16 mouse cellular contexts compared by ENCODE assay signal in the genomic region with DNA sequence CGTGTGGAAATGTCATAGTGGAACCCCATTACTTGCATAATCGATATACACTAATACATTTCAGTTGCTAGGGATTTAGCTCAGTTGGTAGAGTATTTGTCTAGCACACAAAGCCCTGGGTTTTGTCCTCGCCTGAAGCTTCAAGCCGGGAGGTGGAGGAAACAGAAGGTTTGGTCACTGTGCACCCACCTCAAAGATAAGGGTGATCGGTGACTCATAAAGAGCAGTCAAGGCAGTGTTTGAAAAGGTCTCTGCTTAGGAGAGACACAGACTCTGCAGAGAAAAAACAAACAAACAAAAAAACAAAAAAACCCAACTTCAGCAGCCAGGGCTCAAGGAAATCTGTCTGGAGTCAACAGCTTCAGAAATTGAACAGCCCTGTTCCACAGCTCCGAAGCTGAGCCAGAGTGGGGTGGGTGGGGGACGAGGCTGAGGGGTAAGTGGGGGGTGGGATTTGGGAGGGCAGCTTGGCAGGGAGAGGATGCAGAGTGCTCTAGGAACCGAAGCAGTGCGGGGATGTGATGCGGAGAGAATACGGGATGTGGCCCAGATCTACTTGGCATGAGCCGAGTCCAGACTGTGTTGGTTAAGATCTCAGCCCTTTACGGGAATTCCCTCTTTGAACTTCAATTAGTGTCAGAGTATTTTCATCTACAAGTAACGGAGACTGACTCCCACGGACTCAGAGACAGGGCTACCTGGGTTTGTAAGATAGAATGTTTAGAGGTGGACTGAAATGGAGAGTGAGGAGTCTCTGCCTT. TPM values are rescaled to one million over a fixed set of nuclear protein-coding genes. Genes with fewer than 3 reads are reported as not detected.
DNase-seq lines count a peak whose midpoint lies in the region; ATAC-seq and TF ChIP-seq lines count a peak whose summit lies in the region.
"Had no signal": no experiment of that assay in that cellular context is flagged by ENCODE, and none has a peak within 500 bp of the region (broad histone marks: within the 10 kb centered on the region; RNA-seq: fewer than 3 reads in every experiment).

No protein-coding gene starts in this region.

- no peak overlapping the region for H3K9ac ChIP-seq in forebrain, embryonic 16.5 days (replicated peaks; ENCODE audit: low read depth, low read length)
- no peak overlapping the region for H3K9ac ChIP-seq in forebrain, embryonic 12.5 days
- no peak overlapping the region for H3K9ac ChIP-seq in intestine, embryonic 14.5 days (ENCODE audit: low read length)
- H3K9ac ChIP-seq in intestine, postnatal 0 days (ENCODE audit: low read depth, low read length), result no peak overlapping the region
- no peak overlapping the region for H3K9ac ChIP-seq in liver, embryonic 16.5 days (ENCODE audit: low read depth, low read length)
- H3K9ac ChIP-seq: embryonic facial prominence, embryonic 12.5 days; midbrain, embryonic 12.5 days; neural tube, embryonic 12.5 days had no signal

- 72% methylated on average over 15 of the region's 15 CpGs for WGBS in forebrain, embryonic 16.5 days
- 84% methylated on average over 15 of the region's 15 CpGs for WGBS in forebrain, embryonic 12.5 days
- WGBS in intestine, embryonic 14.5 days, result 56% methylated on average over 15 of the region's 15 CpGs
- 60% methylated on average over 15 of the region's 15 CpGs for WGBS in intestine, postnatal 0 days
- WGBS in liver, embryonic 16.5 days (ENCODE audit: insufficient replicate concordance), result 53% methylated on average over 15 of the region's 15 CpGs

- no peak overlapping the region for H3K4me3 ChIP-seq in forebrain, embryonic 16.5 days (replicated peaks; ENCODE audit: low read length)
- H3K4me3 ChIP-seq in forebrain, embryonic 12.5 days (replicated peaks), result no peak overlapping the region
- no peak overlapping the region for H3K4me3 ChIP-seq in intestine, embryonic 14.5 days (ENCODE audit: low read depth, low read length)
- H3K4me3 ChIP-seq in intestine, postnatal 0 days (ENCODE audit: low read depth, low read length), result no peak overlapping the region
- no peak overlapping the region for H3K4me3 ChIP-seq in liver, embryonic 16.5 days (ENCODE audit: low read depth, low read length)
- H3K4me3 ChIP-seq: embryonic facial prominence, embryonic 12.5 days; midbrain, embryonic 12.5 days; neural tube, embryonic 12.5 days had no signal

- no peaks in the 10 kb centered on the region for H3K27me3 ChIP-seq in forebrain, embryonic 16.5 days (replicated peaks; ENCODE audit: control insufficient read depth, insufficient read depth, low read length)
- no peaks in the 10 kb centered on the region for H3K27me3 ChIP-seq in forebrain, embryonic 12.5 days
- H3K27me3 ChIP-seq in intestine, embryonic 14.5 days (replicated peaks; ENCODE audit: control insufficient read depth, insufficient read depth, low read length), result no peaks in the 10 kb centered on the region
- no peaks in the 10 kb centered on the region for H3K27me3 ChIP-seq in intestine, postnatal 0 days (replicated peaks; ENCODE audit: control insufficient read depth, insufficient read depth, low read length)
- no peaks in the 10 kb centered on the region for H3K27me3 ChIP-seq in liver, embryonic 16.5 days (ENCODE audit: control insufficient read depth, insufficient read depth, low read depth, low read length)
- H3K27me3 ChIP-seq: embryonic facial prominence, embryonic 12.5 days; midbrain, embryonic 12.5 days; neural tube, embryonic 12.5 days had no signal

- TF ChIP-seq CTCF in intestine, postnatal 0 days (IDR thresholded peaks at IDR 0.05; ENCODE audit: low read depth), result no peak

- no peaks in the 10 kb centered on the region for H3K36me3 ChIP-seq in forebrain, embryonic 16.5 days (ENCODE audit: control insufficient read depth, insufficient read depth)
- H3K36me3 ChIP-seq in forebrain, embryonic 12.5 days (replicated peaks), result no peaks in the 10 kb centered on the region
- H3K36me3 ChIP-seq in intestine, embryonic 14.5 days (ENCODE audit: control insufficient read depth, insufficient read depth, low read length), result no peaks in the 10 kb centered on the region
- no peaks in the 10 kb centered on the region for H3K36me3 ChIP-seq in intestine, postnatal 0 days (ENCODE audit: control insufficient read depth, insufficient read depth)
- no peaks in the 10 kb centered on the region for H3K36me3 ChIP-seq in liver, embryonic 16.5 days (ENCODE audit: control insufficient read depth, insufficient read depth)
- H3K36me3 ChIP-seq: embryonic facial prominence, embryonic 12.5 days; midbrain, embryonic 12.5 days; neural tube, embryonic 12.5 days had no signal

- H3K27ac ChIP-seq in forebrain, embryonic 16.5 days (ENCODE audit: low read length), result no peak overlapping the region
- no peak overlapping the region for H3K27ac ChIP-seq in forebrain, embryonic 12.5 days
- H3K27ac ChIP-seq in intestine, embryonic 14.5 days (ENCODE audit: low read depth), result peak overlapping the region; percentile 0; the same call in 1 of the 2 replicates
- H3K27ac ChIP-seq in intestine, postnatal 0 days (ENCODE audit: low read depth, low read length), result no peak overlapping the region
- H3K27ac ChIP-seq in liver, embryonic 16.5 days (ENCODE audit: low read length), result peak overlapping the region; percentile 14; the same call in 1 of the 2 replicates
- H3K27ac ChIP-seq: midbrain, embryonic 12.5 days; neural tube, embryonic 12.5 days had no signal

- intact Hi-C loops in left cerebral cortex, postnatal 36 days (cut with DNase I), result no loop called here

- DNase-seq in intestine, embryonic 14.5 days (ENCODE audit: low spot score), result no peak
- peak; percentile 51 for DNase-seq in MN1 (ENCODE audit: low spot score)
- DNase-seq in urinary bladder, adult 2 months (ENCODE audit: low spot score), result no peak
- DNase-seq in left cerebral cortex, postnatal 36 days (ENCODE audit: low spot score in 2 of 2), result no peak
- DNase-seq: cerebellum, adult 2 months; lung, postnatal 14 days; retina, postnatal 1 day; thymus, postnatal 25 days had no signal

- no peaks in the 10 kb centered on the region for H3K9me3 ChIP-seq in forebrain, embryonic 16.5 days (ENCODE audit: control insufficient read depth, low read length)
- no peaks in the 10 kb centered on the region for H3K9me3 ChIP-seq in forebrain, embryonic 12.5 days
- no peaks in the 10 kb centered on the region for H3K9me3 ChIP-seq in intestine, embryonic 14.5 days (ENCODE audit: control insufficient read depth, low read length)
- H3K9me3 ChIP-seq in intestine, postnatal 0 days (ENCODE audit: control insufficient read depth), result no peaks in the 10 kb centered on the region
- H3K9me3 ChIP-seq in liver, embryonic 16.5 days (replicated peaks; ENCODE audit: control insufficient read depth, low read length), result no peaks in the 10 kb centered on the region
- H3K9me3 ChIP-seq: embryonic facial prominence, embryonic 12.5 days; midbrain, embryonic 12.5 days; neural tube, embryonic 12.5 days had no signal

- no peak overlapping the region for H3K4me2 ChIP-seq in forebrain, embryonic 16.5 days (ENCODE audit: low read length)
- no peak overlapping the region for H3K4me2 ChIP-seq in forebrain, embryonic 12.5 days
- H3K4me2 ChIP-seq in intestine, embryonic 14.5 days (ENCODE audit: low read length), result no peak overlapping the region
- H3K4me2 ChIP-seq in intestine, postnatal 0 days (replicated peaks; ENCODE audit: low read depth), result no peak overlapping the region
- no peak overlapping the region for H3K4me2 ChIP-seq in liver, embryonic 16.5 days (ENCODE audit: low read depth, low read length)
- H3K4me2 ChIP-seq: embryonic facial prominence, embryonic 12.5 days; midbrain, embryonic 12.5 days; neural tube, embryonic 12.5 days had no signal

- ATAC-seq in forebrain, embryonic 16.5 days, result peak; percentile 57; the same call in 1 of the 2 replicates
- ATAC-seq in forebrain, embryonic 12.5 days (ENCODE audit: low FRiP score), result no peak
- ATAC-seq in intestine, embryonic 14.5 days (replicated peaks; ENCODE audit: low FRiP score, low TSS enrichment, low read depth), result no peak
- ATAC-seq in intestine, postnatal 0 days, result no peak
- no peak for ATAC-seq in liver, embryonic 16.5 days (ENCODE audit: low read depth)
- ATAC-seq: intestine, embryonic 16.5 days had no signal

- no peaks in the 10 kb centered on the region for H3K4me1 ChIP-seq in forebrain, embryonic 16.5 days (replicated peaks; ENCODE audit: control insufficient read depth, insufficient read depth, low read length)
- peaks cover 5% of the 10 kb centered on the region; the same call in 1 of the 2 replicates for H3K4me1 ChIP-seq in forebrain, embryonic 12.5 days
- peaks cover 57% of the 10 kb centered on the region for H3K4me1 ChIP-seq in intestine, embryonic 14.5 days (replicated peaks; ENCODE audit: control insufficient read depth, insufficient read depth, low read length)
- H3K4me1 ChIP-seq in intestine, postnatal 0 days (replicated peaks; ENCODE audit: control insufficient read depth, insufficient read depth, low read length), result 0 out of 2 replicates have a peak, but pooled peaks cover 7% of the 10 kb centered on the region
- peaks cover 13% of the 10 kb centered on the region for H3K4me1 ChIP-seq in liver, embryonic 16.5 days (ENCODE audit: control insufficient read depth, low read depth, low read length)

RNA-seq across cellular contexts. Expression of a gene that starts 40.6 kb away (rescaled TPM):
- 44.7 and 49.2 TPM in 2 replicates for polyA plus RNA-seq in forebrain, embryonic 16.5 days (2015; fragmentation: Nextera tagmentation; extraction: Ambion mirVana)
- polyA plus RNA-seq in forebrain, embryonic 12.5 days (2016; fragmentation: Nextera tagmentation; extraction: Ambion mirVana), result 17.8 and 19.1 TPM in 2 replicates
- polyA plus RNA-seq in intestine, embryonic 14.5 days (2014; fragmentation: Nextera tagmentation; extraction: Ambion mirVana), result 77.6 and 83.4 TPM in 2 replicates
- 91.0 and 98.5 TPM in 2 replicates for polyA plus RNA-seq in intestine, postnatal 0 days (2015; fragmentation: Nextera tagmentation; extraction: Ambion mirVana)
- polyA plus RNA-seq in liver, embryonic 16.5 days (2015; fragmentation: Nextera tagmentation; extraction: Ambion mirVana), result 42.6 and 44.4 TPM in 2 replicates
- polyA plus RNA-seq in urinary bladder, adult 2 months (2012; rRNA removed), result 139 and 141 TPM in 2 replicates
- total RNA-seq in left cerebral cortex, postnatal 36 days (2021), result 10 to 100 TPM; 24.6 to 30.9 TPM

Comparison
In these comparisons a context has a peak if more than half of its experiments do, and no peak if none do; other contexts are left out.
1. H3K27ac ChIP-seq: peak in intestine, embryonic 14.5 days (single experiment) and liver, embryonic 16.5 days (single experiment); none in forebrain, embryonic 16.5 days (single experiment), forebrain, embryonic 12.5 days (single experiment) and intestine, postnatal 0 days (single experiment).